In the genomic region with DNA sequence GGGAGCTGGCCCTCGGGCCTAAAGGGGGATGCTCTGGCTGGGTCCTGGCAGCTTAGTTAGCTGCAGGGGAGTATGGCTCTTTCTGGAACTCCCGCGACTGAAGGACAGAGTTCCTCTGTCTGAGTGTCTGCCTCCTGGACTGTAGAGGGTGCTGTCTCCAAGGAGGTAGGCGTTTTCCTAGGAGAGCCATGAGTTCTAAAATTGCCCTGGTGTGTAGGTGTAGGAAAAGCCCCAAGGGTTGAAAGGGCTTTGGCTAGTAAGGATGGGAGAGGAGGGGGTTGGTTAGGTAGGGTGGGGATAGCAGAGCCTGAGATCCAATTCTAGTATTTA, we compare ENCODE assay signal across 9 mouse cellular contexts. TPM values are rescaled to one million over a fixed set of nuclear protein-coding genes. Genes with fewer than 3 reads are reported as not detected.
DNase-seq lines count a peak whose midpoint lies in the region; ATAC-seq and TF ChIP-seq lines count a peak whose summit lies in the region.
"Had no signal": no experiment of that assay in that cellular context is flagged by ENCODE, and none has a peak within 500 bp of the region (broad histone marks: within the 10 kb centered on the region; RNA-seq: fewer than 3 reads in every experiment).

A gene (minus strand): TSS at position 86 of the 330 bp plus-strand sequence.

- H3K27ac ChIP-seq in heart, postnatal 0 days (ENCODE audit: low read depth): no peak within 1 kb of the TSS
- no peak within 1 kb of the TSS for H3K27ac ChIP-seq in embryonic facial prominence, embryonic 13.5 days
- no peak within 1 kb of the TSS for H3K27ac ChIP-seq in limb, embryonic 11.5 days (replicated peaks; ENCODE audit: low read depth, low read length)

- H3K27me3 ChIP-seq in heart, postnatal 0 days (ENCODE audit: control insufficient read depth, insufficient read depth, low read length): peaks cover 24% of the 10 kb centered on the region
- H3K27me3 ChIP-seq in E14TG2a.4 (ENCODE audit: insufficient read depth, low read length): peaks cover 19% of the 10 kb centered on the region
- peaks cover 14% of the 10 kb centered on the region for H3K27me3 ChIP-seq in embryonic facial prominence, embryonic 13.5 days
- peaks cover 6% of the 10 kb centered on the region; the same call in 1 of the 2 replicates for H3K27me3 ChIP-seq in limb, embryonic 11.5 days (ENCODE audit: control insufficient read depth, insufficient read depth, low read length)

- no peaks in the 10 kb centered on the region for H3K9me3 ChIP-seq in heart, postnatal 0 days (replicated peaks; ENCODE audit: control insufficient read depth, low read length)
- no peaks in the 10 kb centered on the region for H3K9me3 ChIP-seq in E14TG2a.4 (ENCODE audit: low read length)
- H3K9me3 ChIP-seq in embryonic facial prominence, embryonic 13.5 days: no peaks in the 10 kb centered on the region
- H3K9me3 ChIP-seq in limb, embryonic 11.5 days (ENCODE audit: control insufficient read depth, low read length): no peaks in the 10 kb centered on the region

- 28% methylated on average over 4 of the region's 4 CpGs for WGBS in heart, postnatal 0 days
- WGBS in embryonic facial prominence, embryonic 13.5 days: 18% methylated on average over 4 of the region's 4 CpGs
- 14% methylated on average over 4 of the region's 4 CpGs for WGBS in limb, embryonic 11.5 days

- TF ChIP-seq CTCF in heart, postnatal 0 days (IDR thresholded peaks at IDR 0.05; ENCODE audit: low read depth): 0 out of 2 replicates have a peak, but pooled peaks have one; percentile 15
- peak; percentile 38 for TF ChIP-seq CTCF in E14TG2a.4 (conservative IDR thresholded peaks at IDR 0.05; ENCODE audit: low read length)

- H3K9ac ChIP-seq in heart, postnatal 0 days (replicated peaks; ENCODE audit: low read depth, low read length): no peak within 1 kb of the TSS
- peak within 1 kb of the TSS; percentile 32; the same call in 1 of the 2 replicates for H3K9ac ChIP-seq in embryonic facial prominence, embryonic 13.5 days
- H3K9ac ChIP-seq in limb, embryonic 11.5 days (ENCODE audit: low read length): no peak within 1 kb of the TSS

- no peaks in the 10 kb centered on the region for H3K4me1 ChIP-seq in heart, postnatal 0 days (ENCODE audit: control insufficient read depth, insufficient read depth)
- peaks cover 16% of the 10 kb centered on the region for H3K4me1 ChIP-seq in E14TG2a.4 (replicated peaks; ENCODE audit: low read depth, low read length)
- H3K4me1 ChIP-seq in embryonic facial prominence, embryonic 13.5 days: peaks cover 28% of the 10 kb centered on the region
- 0 out of 2 replicates have a peak, but pooled peaks cover 5% of the 10 kb centered on the region for H3K4me1 ChIP-seq in limb, embryonic 11.5 days (ENCODE audit: control insufficient read depth, insufficient read depth, low read length)

- H3K4me2 ChIP-seq in heart, postnatal 0 days (ENCODE audit: low read depth, low read length): no peak within 1 kb of the TSS
- H3K4me2 ChIP-seq in embryonic facial prominence, embryonic 13.5 days: peak within 1 kb of the TSS; percentile 33
- H3K4me2 ChIP-seq in limb, embryonic 11.5 days (ENCODE audit: low read depth, severe bottlenecking): 0 out of 2 replicates have a peak within 1 kb of the TSS, but pooled peaks have one; percentile 12

- TF ChIP-seq EP300 in heart, postnatal 0 days (IDR thresholded peaks at IDR 0.05; ENCODE audit: low read depth): no peak

- no peak for DNase-seq in heart, postnatal 0 days (ENCODE audit: low spot score)
- no peak for DNase-seq in heart, adult 9 months (ENCODE audit: low spot score in 2 of 2)
- DNase-seq in limb, embryonic 11.5 days (ENCODE audit: low spot score): no peak
- DNase-seq in spleen, postnatal 4 days (ENCODE audit: low spot score in 2 of 2): no peak
- DNase-seq in layer of hippocampus, adult 8-10 months (ENCODE audit: low spot score in 2 of 2): no peak

- ATAC-seq in heart, postnatal 0 days (ENCODE audit: insufficient read depth, low read depth): no peak
- ATAC-seq in embryonic facial prominence, embryonic 13.5 days (ENCODE audit: insufficient number of reproducible peaks, insufficient read depth, low FRiP score, low TSS enrichment, low read depth): no peak
- 0 out of 2 replicates have a peak, but pooled peaks have one; percentile 12 for ATAC-seq in limb, embryonic 11.5 days (ENCODE audit: insufficient number of reproducible peaks, low FRiP score, low TSS enrichment, low read depth)
- ATAC-seq in inflammation-experienced regulatory T-cells, adult 6 months: no peak

- H3K36me3 ChIP-seq in heart, postnatal 0 days (replicated peaks; ENCODE audit: control insufficient read depth, insufficient read depth, low read length): no peaks in the 10 kb centered on the region
- no peaks in the 10 kb centered on the region for H3K36me3 ChIP-seq in E14TG2a.4 (ENCODE audit: insufficient read depth, low read length)
- H3K36me3 ChIP-seq in embryonic facial prominence, embryonic 13.5 days: no peaks in the 10 kb centered on the region
- H3K36me3 ChIP-seq in limb, embryonic 11.5 days (ENCODE audit: control insufficient read depth, insufficient read depth, low read length): no peaks in the 10 kb centered on the region

- H3K4me3 ChIP-seq in heart, postnatal 0 days (ENCODE audit: low read depth, low read length): no peak within 1 kb of the TSS
- peak within 1 kb of the TSS; percentile 75 for H3K4me3 ChIP-seq in E14TG2a.4 (replicated peaks; ENCODE audit: low read length)
- no peak within 1 kb of the TSS; the same call in 1 of the 2 replicates for H3K4me3 ChIP-seq in embryonic facial prominence, embryonic 13.5 days
- no peak within 1 kb of the TSS for H3K4me3 ChIP-seq in limb, embryonic 11.5 days (ENCODE audit: low read depth, low read length)

RNA-seq across cellular contexts. Expression of the gene that starts here (rescaled TPM):
- total RNA-seq in heart, postnatal 0 days (2014; rRNA removed; ENCODE audit: low replicate concordance): 18.0 TPM in 1 of 2 replicates, not detected in the other
- not detected in 2 replicates for polyA plus RNA-seq in heart, postnatal 0 days (2015; fragmentation: Nextera tagmentation; extraction: Ambion mirVana)
- polyA plus RNA-seq in embryonic facial prominence, embryonic 13.5 days (2015; fragmentation: Nextera tagmentation; extraction: Ambion mirVana): 2.8 and 2.9 TPM in 2 replicates
- 0.59 and 0.99 TPM in 2 replicates for polyA plus RNA-seq in limb, embryonic 11.5 days (2014; fragmentation: Nextera tagmentation; extraction: Ambion mirVana)
- not detected for total RNA-seq in layer of hippocampus, adult 8-10 months (2022)
- polyA plus RNA-seq in inflammation-experienced regulatory T-cells, adult 6 months (2017; shearing (Covaris generic)): not detected
- total RNA-seq: common myeloid progenitor, adult 5-6 weeks had no signal

Comparison
In these comparisons a context has a peak if more than half of its experiments do, and no peak if none do; other contexts are left out.
1. Peak in ATAC-seq and H3K4me2 ChIP-seq in limb, embryonic 11.5 days; RNA of the gene not detected or under 1 TPM.